Mouse (Mus musculus): ENCODE results near the gene Usp39.

DNA sequence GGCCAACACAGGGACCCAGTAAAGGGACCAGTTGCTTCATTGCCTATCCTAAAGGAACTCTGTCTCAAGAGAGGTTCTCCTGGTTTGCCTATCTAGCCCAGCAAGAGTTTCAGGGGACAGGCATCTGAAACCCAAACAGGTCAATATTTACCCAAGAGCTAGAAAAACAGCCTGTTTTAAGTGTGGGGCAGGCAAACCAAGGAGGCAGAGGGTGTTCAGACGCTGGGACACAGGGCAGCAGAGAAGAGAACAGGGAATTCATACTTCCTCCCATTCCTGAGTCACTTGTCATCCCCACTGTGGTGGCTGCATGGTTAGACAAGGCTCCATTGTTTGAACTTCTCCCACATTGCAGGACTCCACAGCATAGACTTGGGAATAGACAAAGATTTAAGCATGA is 26.6 kb upstream of the Usp39 start:
- TF ChIP-seq CTCF (IDR thresholded peaks at IDR 0.05; ENCODE audit: borderline replicate concordance, insufficient read depth, low read depth, low read length) (no peak), POLR2A (IDR thresholded peaks at IDR 0.05; ENCODE audit: borderline replicate concordance, insufficient read depth, low read length) (no peak)
